Mouse (Mus musculus): ENCODE measurements around the gene Ankrd23. TPM values are rescaled to one million over a fixed set of nuclear protein-coding genes. Genes with fewer than 3 reads are reported as not detected.

Ankrd23 gene
- polyA plus RNA-seq, 1 experiment from 2014 or later, result 11.6 TPM

DNA sequence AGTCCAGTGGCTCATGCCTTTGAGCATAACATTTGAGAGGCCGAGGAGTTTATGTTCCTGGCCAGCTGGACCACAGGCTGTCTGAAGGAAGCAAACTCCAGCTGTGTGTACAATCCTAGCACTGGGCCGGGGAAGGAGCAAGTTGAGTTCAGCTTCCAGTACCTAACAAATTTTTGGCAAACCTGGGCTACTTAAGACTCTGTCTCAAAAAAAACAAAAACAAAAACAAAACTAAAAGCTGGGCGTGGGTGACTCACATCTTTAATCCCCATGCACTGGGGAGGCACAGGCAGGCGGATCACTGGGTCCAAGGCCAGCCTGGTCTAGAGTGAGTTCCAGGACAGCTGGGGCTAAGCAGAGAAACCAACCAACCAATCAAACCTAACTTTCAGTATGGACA, 32.1 kb upstream of the Ankrd23 start:
- no peak overlapping the region for H3K4me2 ChIP-seq (ENCODE audit: low read length)
- ATAC-seq (replicated peaks; ENCODE audit: low FRiP score, low TSS enrichment, low read depth) (no peak), DNase-seq (ENCODE audit: low spot score) (no peak)
- no peak overlapping the region for H3K9ac ChIP-seq (ENCODE audit: low read length)
- peaks cover 31% of the 10 kb centered on the region for H3K4me1 ChIP-seq (replicated peaks; ENCODE audit: control insufficient read depth, insufficient read depth, low read length)
- H3K27ac ChIP-seq (ENCODE audit: low read depth), result peak overlapping the region; percentile 49
- H3K4me3 ChIP-seq (ENCODE audit: low read depth, low read length), result no peak overlapping the region
- H3K27me3 ChIP-seq (replicated peaks; ENCODE audit: control insufficient read depth, insufficient read depth, low read length), result no peaks in the 10 kb centered on the region
- 50% methylated on average over 4 of the region's 4 CpGs for WGBS
- H3K36me3 ChIP-seq (ENCODE audit: control insufficient read depth, insufficient read depth, low read length), result no peaks in the 10 kb centered on the region
- no peaks in the 10 kb centered on the region for H3K9me3 ChIP-seq (ENCODE audit: control insufficient read depth, low read length)

GRCm38 (mm10) chr1:36567818-36568603, 31.3 kb upstream of the Ankrd23 start:
- DNase-seq (ENCODE audit: low spot score), result no peak
- no peaks in the 10 kb centered on the region for H3K27me3 ChIP-seq (replicated peaks; ENCODE audit: control insufficient read depth, insufficient read depth, low read length)
- no peaks in the 10 kb centered on the region for H3K9me3 ChIP-seq (ENCODE audit: control insufficient read depth, low read length)
- no peaks in the 10 kb centered on the region for H3K36me3 ChIP-seq (ENCODE audit: control insufficient read depth, insufficient read depth, low read length)
- 45% methylated on average over 21 of the region's 21 CpGs for WGBS
- H3K4me3 ChIP-seq (ENCODE audit: low read depth, low read length), result no peak overlapping the region
- H3K9ac ChIP-seq (ENCODE audit: low read length), result no peak overlapping the region
- H3K27ac ChIP-seq (ENCODE audit: low read depth), result peak overlapping the region; percentile 49; the same call in 1 of the 2 replicates
- peaks cover 27% of the 10 kb centered on the region for H3K4me1 ChIP-seq (replicated peaks; ENCODE audit: control insufficient read depth, insufficient read depth, low read length)
- H3K4me2 ChIP-seq (ENCODE audit: low read length), result peak overlapping the region; percentile 7; the same call in 1 of the 2 replicates
- no peak for ATAC-seq (replicated peaks; ENCODE audit: low FRiP score, low TSS enrichment, low read depth)

DNA sequence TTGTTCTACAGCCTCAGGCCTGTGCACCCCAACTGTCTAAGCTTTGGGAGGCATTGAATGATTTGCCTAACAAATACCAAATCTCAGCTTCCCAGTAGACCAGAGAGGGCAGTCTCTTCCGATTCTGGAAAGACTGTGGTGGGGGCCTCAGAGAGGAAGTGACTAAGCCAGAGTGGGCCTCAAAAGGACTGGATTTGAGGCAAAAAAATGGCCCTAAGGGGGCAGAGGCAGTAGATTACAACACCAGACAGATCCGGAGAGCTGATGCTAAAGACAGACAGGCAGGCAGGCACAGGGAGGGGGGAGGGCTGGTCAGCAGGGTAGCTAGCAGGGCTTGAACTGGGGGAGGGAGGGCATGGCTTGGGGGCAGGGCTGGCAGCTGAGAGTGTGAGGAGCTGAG, 29.7 kb upstream of the Ankrd23 start:
- no peaks in the 10 kb centered on the region for H3K27me3 ChIP-seq (replicated peaks; ENCODE audit: control insufficient read depth, insufficient read depth, low read length)
- no peaks in the 10 kb centered on the region for H3K9me3 ChIP-seq (ENCODE audit: control insufficient read depth, low read length)
- H3K36me3 ChIP-seq (ENCODE audit: control insufficient read depth, insufficient read depth, low read length), result no peaks in the 10 kb centered on the region
- H3K4me3 ChIP-seq (ENCODE audit: low read depth, low read length), result no peak overlapping the region
- DNase-seq (ENCODE audit: low spot score) (no peak), ATAC-seq (replicated peaks; ENCODE audit: low FRiP score, low TSS enrichment, low read depth) (no peak)
- no peak overlapping the region for H3K27ac ChIP-seq (ENCODE audit: low read depth)
- no peak overlapping the region for H3K9ac ChIP-seq (ENCODE audit: low read length)
- H3K4me1 ChIP-seq (replicated peaks; ENCODE audit: control insufficient read depth, insufficient read depth, low read length), result peaks cover 31% of the 10 kb centered on the region
- 28% methylated on average over 2 of the region's 2 CpGs for WGBS
- no peak overlapping the region for H3K4me2 ChIP-seq (ENCODE audit: low read length)

DNA sequence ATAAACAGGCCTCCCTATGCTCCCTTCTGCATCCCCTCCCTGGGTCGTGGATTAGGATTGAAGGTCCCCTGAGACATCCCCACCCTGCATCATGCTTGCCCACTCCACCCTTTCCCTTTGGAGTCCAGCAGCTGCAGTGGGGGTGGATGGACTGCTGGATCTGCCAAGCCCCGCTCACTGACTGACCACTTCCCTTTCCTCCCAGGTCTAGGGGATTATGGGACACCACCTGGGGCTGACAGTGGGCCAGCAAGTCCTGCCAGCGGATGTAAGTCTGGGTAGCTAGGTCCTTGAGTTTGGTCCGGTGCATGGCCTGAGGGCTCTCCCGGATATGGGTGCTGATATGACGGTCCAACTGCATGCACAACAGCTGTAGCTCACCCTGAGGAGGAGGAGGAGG, 27.4 kb upstream of the Ankrd23 start:
- ATAC-seq (replicated peaks; ENCODE audit: low FRiP score, low TSS enrichment, low read depth) (no peak), DNase-seq (ENCODE audit: low spot score) (no peak)
- Histone ChIP-seq H3K36me3 (ENCODE audit: control insufficient read depth, insufficient read depth, low read length) (no peaks in the 10 kb centered on the region), H3K9me3 (ENCODE audit: control insufficient read depth, low read length) (no peaks in the 10 kb centered on the region), H3K4me3 (ENCODE audit: low read depth, low read length) (no peak overlapping the region), H3K4me2 (ENCODE audit: low read length) (no peak overlapping the region), H3K27ac (ENCODE audit: low read depth) (no peak overlapping the region), H3K9ac (ENCODE audit: low read length) (no peak overlapping the region), H3K4me1 (replicated peaks; ENCODE audit: control insufficient read depth, insufficient read depth, low read length) (peaks cover 22% of the 10 kb centered on the region), H3K27me3 (replicated peaks; ENCODE audit: control insufficient read depth, insufficient read depth, low read length) (no peaks in the 10 kb centered on the region)
- WGBS, result 60% methylated on average over 6 of the region's 6 CpGs

DNA sequence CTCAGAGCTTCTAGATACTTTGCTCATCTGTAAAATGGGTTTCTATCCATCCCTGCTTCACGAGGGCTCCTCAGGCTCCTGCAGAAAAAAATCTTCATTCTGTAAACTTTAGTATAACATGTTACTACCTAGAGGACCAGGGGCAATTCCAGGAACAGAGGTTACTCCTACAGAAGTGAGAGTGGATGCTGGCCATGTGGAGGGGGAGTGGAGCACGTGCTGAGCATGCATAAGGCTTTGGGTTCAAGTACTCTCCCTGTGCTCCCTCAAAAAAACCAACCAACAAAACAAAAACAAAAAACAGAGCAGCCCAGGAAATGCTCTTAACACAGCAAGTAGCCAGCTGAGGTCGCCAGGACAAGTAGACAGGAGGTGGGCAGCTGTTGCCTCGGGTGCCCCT, 26.9 kb upstream of the Ankrd23 start:
- Histone ChIP-seq H3K27me3 (replicated peaks; ENCODE audit: control insufficient read depth, insufficient read depth, low read length) (no peaks in the 10 kb centered on the region), H3K4me3 (ENCODE audit: low read depth, low read length) (no peak overlapping the region), H3K4me2 (ENCODE audit: low read length) (no peak overlapping the region), H3K9me3 (ENCODE audit: control insufficient read depth, low read length) (no peaks in the 10 kb centered on the region), H3K9ac (ENCODE audit: low read length) (no peak overlapping the region), H3K4me1 (replicated peaks; ENCODE audit: control insufficient read depth, insufficient read depth, low read length) (peaks cover 26% of the 10 kb centered on the region), H3K27ac (ENCODE audit: low read depth) (no peak overlapping the region), H3K36me3 (ENCODE audit: control insufficient read depth, insufficient read depth, low read length) (no peaks in the 10 kb centered on the region)
- ATAC-seq (replicated peaks; ENCODE audit: low FRiP score, low TSS enrichment, low read depth) (no peak), DNase-seq (ENCODE audit: low spot score) (no peak)
- WGBS, result 61% methylated on average over 4 of the region's 4 CpGs

GRCm38 (mm10) chr1:36563197-36563596, 26.5 kb upstream of the Ankrd23 start:
- Histone ChIP-seq H3K4me3 (ENCODE audit: low read depth, low read length) (no peak overlapping the region), H3K27ac (ENCODE audit: low read depth) (no peak overlapping the region), H3K9ac (ENCODE audit: low read length) (no peak overlapping the region), H3K9me3 (ENCODE audit: control insufficient read depth, low read length) (no peaks in the 10 kb centered on the region), H3K4me1 (replicated peaks; ENCODE audit: control insufficient read depth, insufficient read depth, low read length) (peaks cover 26% of the 10 kb centered on the region), H3K4me2 (ENCODE audit: low read length) (no peak overlapping the region), H3K27me3 (replicated peaks; ENCODE audit: control insufficient read depth, insufficient read depth, low read length) (no peaks in the 10 kb centered on the region), H3K36me3 (ENCODE audit: control insufficient read depth, insufficient read depth, low read length) (no peaks in the 10 kb centered on the region)
- DNase-seq (ENCODE audit: low spot score), result no peak
- 81% methylated on average over 2 of the region's 2 CpGs for WGBS
- ATAC-seq (replicated peaks; ENCODE audit: low FRiP score, low TSS enrichment, low read depth), result no peak

DNA sequence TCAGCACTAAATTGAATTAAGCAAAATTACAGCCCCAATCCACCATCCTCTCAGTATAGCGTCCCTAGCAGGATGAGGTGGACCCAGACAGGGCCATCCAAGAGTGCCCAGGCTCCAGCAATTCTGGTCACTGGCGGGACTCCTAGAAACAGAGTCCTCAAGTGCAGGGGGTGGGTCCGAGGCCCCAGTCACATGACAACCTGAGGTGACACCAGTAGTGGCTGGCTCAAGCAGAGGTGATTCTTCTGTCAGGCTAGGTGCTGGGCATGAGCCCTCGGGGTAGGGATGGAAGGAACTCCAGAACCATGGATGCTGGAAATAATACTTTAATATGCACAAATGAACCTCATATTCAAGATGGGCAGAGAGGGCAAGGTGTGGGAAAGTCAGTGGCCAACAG, 25.7 kb upstream of the Ankrd23 start:
- 62% methylated on average over 4 of the region's 4 CpGs for WGBS
- DNase-seq (ENCODE audit: low spot score), result no peak
- no peak overlapping the region for H3K4me2 ChIP-seq (ENCODE audit: low read length)
- H3K9ac ChIP-seq (ENCODE audit: low read length), result no peak overlapping the region
- no peaks in the 10 kb centered on the region for H3K9me3 ChIP-seq (ENCODE audit: control insufficient read depth, low read length)
- no peaks in the 10 kb centered on the region for H3K27me3 ChIP-seq (replicated peaks; ENCODE audit: control insufficient read depth, insufficient read depth, low read length)
- H3K36me3 ChIP-seq (ENCODE audit: control insufficient read depth, insufficient read depth, low read length), result no peaks in the 10 kb centered on the region
- no peak for ATAC-seq (replicated peaks; ENCODE audit: low FRiP score, low TSS enrichment, low read depth)
- H3K27ac ChIP-seq (ENCODE audit: low read depth), result no peak overlapping the region
- H3K4me1 ChIP-seq (replicated peaks; ENCODE audit: control insufficient read depth, insufficient read depth, low read length), result peaks cover 19% of the 10 kb centered on the region; the same call in 1 of the 2 replicates
- H3K4me3 ChIP-seq (ENCODE audit: low read depth, low read length), result no peak overlapping the region

DNA sequence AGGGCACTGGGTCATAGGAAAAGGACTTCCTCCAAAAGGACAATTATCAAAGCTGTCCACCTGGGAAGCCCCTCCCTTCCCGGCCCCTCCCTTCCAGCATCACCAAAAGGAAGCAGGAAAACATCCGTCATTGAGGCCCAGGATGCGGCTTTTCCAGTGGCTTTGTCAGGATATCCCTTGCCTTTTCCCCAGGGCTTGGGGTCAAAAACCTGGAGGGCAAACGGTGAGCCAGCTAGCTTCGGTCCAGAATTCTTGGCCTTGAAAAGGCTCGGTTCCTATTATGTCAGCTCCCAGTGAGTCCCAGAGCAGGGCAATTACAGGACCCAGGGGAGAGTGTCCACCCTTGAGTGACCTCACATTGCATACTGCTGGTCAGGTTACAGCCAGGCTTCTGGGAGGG, 24.2 kb upstream of the Ankrd23 start:
- DNase-seq (ENCODE audit: low spot score), result no peak
- H3K27me3 ChIP-seq (replicated peaks; ENCODE audit: control insufficient read depth, insufficient read depth, low read length), result no peaks in the 10 kb centered on the region
- no peaks in the 10 kb centered on the region for H3K36me3 ChIP-seq (ENCODE audit: control insufficient read depth, insufficient read depth, low read length)
- H3K9me3 ChIP-seq (ENCODE audit: control insufficient read depth, low read length), result no peaks in the 10 kb centered on the region
- no peak overlapping the region for H3K4me2 ChIP-seq (ENCODE audit: low read length)
- ATAC-seq (replicated peaks; ENCODE audit: low FRiP score, low TSS enrichment, low read depth), result no peak
- 55% methylated on average over 6 of the region's 6 CpGs for WGBS
- H3K27ac ChIP-seq (ENCODE audit: low read depth), result no peak overlapping the region
- no peak overlapping the region for H3K4me3 ChIP-seq (ENCODE audit: low read depth, low read length)
- no peak overlapping the region for H3K9ac ChIP-seq (ENCODE audit: low read length)
- H3K4me1 ChIP-seq (replicated peaks; ENCODE audit: control insufficient read depth, insufficient read depth, low read length), result peaks cover 21% of the 10 kb centered on the region

DNA sequence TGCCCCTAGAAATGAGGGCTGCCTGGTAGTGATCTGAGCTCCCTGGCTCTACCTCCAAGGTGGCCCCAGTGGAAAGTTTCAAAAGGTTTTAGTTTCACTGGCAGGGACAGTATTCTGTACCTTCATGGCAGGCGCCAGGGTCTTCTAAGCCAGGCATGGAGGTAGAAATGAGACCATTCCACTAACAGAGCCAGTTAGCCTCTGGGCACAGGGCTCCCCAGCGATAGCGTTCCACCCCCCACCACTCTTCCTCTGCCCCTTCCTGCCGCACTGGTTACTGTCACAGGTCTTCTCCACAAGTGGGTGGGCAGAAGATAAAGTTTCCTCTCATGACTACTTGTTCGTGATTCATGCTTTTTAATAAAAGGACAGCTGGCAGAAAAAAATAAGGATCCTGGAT, 23.2 kb upstream of the Ankrd23 start:
- no peaks in the 10 kb centered on the region for H3K27me3 ChIP-seq (replicated peaks; ENCODE audit: control insufficient read depth, insufficient read depth, low read length)
- no peak for DNase-seq (ENCODE audit: low spot score)
- 55% methylated on average over 5 of the region's 5 CpGs for WGBS

More for the DNA sequence above, 23.2 kb upstream of the Ankrd23 start:
- Histone ChIP-seq H3K9ac (ENCODE audit: low read length) (no peak overlapping the region), H3K4me3 (ENCODE audit: low read depth, low read length) (no peak overlapping the region), H3K9me3 (ENCODE audit: control insufficient read depth, low read length) (no peaks in the 10 kb centered on the region), H3K36me3 (ENCODE audit: control insufficient read depth, insufficient read depth, low read length) (peaks cover 7% of the 10 kb centered on the region), H3K4me1 (replicated peaks; ENCODE audit: control insufficient read depth, insufficient read depth, low read length) (peaks cover 31% of the 10 kb centered on the region), H3K27ac (ENCODE audit: low read depth) (no peak overlapping the region), H3K4me2 (ENCODE audit: low read length) (no peak overlapping the region)
- ATAC-seq (replicated peaks; ENCODE audit: low FRiP score, low TSS enrichment, low read depth), result no peak
